Mouse (Mus musculus) liver, embryonic 15.5 days (tissue): ENCODE data around the gene Slc16a7. TPM values are rescaled to one million over a fixed set of nuclear protein-coding genes. Genes with fewer than 3 reads are reported as not detected.

ENCODE experiments used
- ATAC-seq: fragments of 200-750 bp; cut with Nextera tagmentation; 2 replicates; pipeline ENCODE4 v1.8.0; 2017; ENCODE audit warnings: moderate number of reproducible peaks, mild to moderate bottlenecking, moderate library complexity; ENCODE audit not compliant: insufficient read depth
- H3K27ac ChIP-seq: fragments of 300-500 bp; sonication (generic); replicated peaks from 2 replicates; pipeline ENCODE4 v1.5.1; 2015; ENCODE audit warnings: mild to moderate bottlenecking, inconsistent platforms
- H3K27me3 ChIP-seq: fragments of 300-500 bp; sonication (generic); 2 replicates; pipeline ENCODE4 v1.6.1; 2015; ENCODE audit warnings: mild to moderate bottlenecking, inconsistent platforms
- H3K36me3 ChIP-seq: fragments of 300-500 bp; sonication (generic); replicated peaks from 2 replicates; pipeline ENCODE4 v1.6.1; 2015; ENCODE audit warnings: moderate library complexity, mild to moderate bottlenecking, inconsistent platforms
- H3K4me1 ChIP-seq: fragments of 300-500 bp; sonication (generic); replicated peaks from 2 replicates; pipeline ENCODE4 v1.6.1; 2015; ENCODE audit warnings: inconsistent platforms
- H3K4me2 ChIP-seq: fragments of 300-500 bp; sonication (generic); 2 replicates; pipeline ENCODE4 v1.6.1; 2015; ENCODE audit warnings: moderate library complexity, mild to moderate bottlenecking, inconsistent platforms
- H3K4me3 ChIP-seq: fragments of 300-500 bp; sonication (generic); replicated peaks from 2 replicates; pipeline ENCODE4 v1.5.1; 2015; ENCODE audit warnings: mild to moderate bottlenecking, inconsistent platforms
- H3K9ac ChIP-seq: fragments of 300-500 bp; sonication (generic); 2 replicates; pipeline ENCODE4 v1.6.1; 2015; ENCODE audit warnings: moderate library complexity, mild to moderate bottlenecking, inconsistent platforms
- H3K9me3 ChIP-seq: fragments of 300-500 bp; sonication (generic); replicated peaks from 2 replicates; pipeline ENCODE4 v1.6.1; 2016; ENCODE audit warnings: inconsistent platforms
- WGBS: fragments of 180-500 bp; shearing (Covaris S2); methylation state at CpG from one replicate; pipeline ENCODE4 v1.1.7; 2015; ENCODE audit warnings: mixed read lengths; ENCODE audit not compliant: insufficient replicate concordance; 5-methylcytosine and 5-hydroxymethylcytosine counted together
- polyA plus RNA-seq: library from polyadenylated mRNA; unstranded; fragments of >200 nt; fragmentation: Nextera tagmentation; extraction: Ambion mirVana; gene quantifications from 2 replicates; pipeline ENCODE4 v1.2.1, GENCODE M21; 2015

Slc16a7 gene
- 11.3 and 11.6 TPM in 2 replicates for polyA plus RNA-seq

DNA sequence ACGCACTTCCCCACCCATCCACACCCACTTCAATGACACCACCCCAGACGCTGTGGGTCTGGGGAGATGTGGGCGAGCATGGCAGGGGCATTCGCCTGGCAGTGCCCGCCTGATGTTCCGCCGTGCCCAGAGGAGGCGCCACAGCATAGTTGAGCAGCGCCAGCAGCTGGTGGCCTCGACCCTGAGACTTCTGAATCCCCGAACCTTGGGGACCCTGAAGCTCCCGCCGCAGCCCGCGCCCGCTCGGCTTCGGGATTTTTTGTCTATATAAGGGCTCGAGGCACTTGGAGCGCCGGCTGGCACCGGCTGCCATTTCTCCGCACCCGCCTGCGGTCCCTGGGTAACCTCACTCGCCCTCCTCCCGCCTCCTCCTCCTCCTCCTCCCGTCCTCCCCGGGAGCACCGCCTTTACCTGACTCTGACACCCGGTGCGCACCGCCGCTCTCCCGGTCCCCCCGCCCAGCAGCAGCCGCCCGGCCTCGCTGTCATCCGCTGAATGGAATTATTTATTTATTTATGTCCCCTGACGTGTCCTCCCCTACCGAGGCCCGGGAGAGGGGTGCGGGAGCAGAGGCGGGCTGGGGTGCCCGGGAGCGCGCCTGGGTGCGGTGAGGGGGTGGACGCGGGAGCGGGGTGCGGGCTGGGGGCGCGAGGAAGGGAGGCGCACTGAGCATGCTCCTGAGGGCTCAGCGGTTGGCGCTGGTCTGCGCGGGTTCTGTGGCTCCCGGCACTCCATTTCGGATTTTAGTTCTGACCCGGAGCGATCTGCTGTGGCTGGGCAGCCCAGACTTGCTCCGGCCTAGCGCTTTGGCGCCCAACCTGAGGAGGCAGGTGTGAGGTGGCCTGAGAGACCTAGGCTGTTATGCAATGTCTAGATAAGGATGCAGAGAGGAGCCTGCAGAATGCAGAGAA lies at the start of gene Slc16a7:
Gene Slc16a7 (minus strand): TSS at position 590 of the 911 bp plus-strand sequence.
- Histone ChIP-seq H3K27me3 (peaks cover 7% of the 10 kb centered on the region; the same call in 1 of the 2 replicates), H3K4me2 (peak within 1 kb of the TSS; percentile 71), H3K36me3 (no peaks in the 10 kb centered on the region), H3K27ac (peak within 1 kb of the TSS; percentile 33), H3K9ac (peak within 1 kb of the TSS; percentile 39; the same call in 1 of the 2 replicates), H3K4me1 (peaks cover 7% of the 10 kb centered on the region; the same call in 1 of the 2 replicates), H3K9me3 (no peaks in the 10 kb centered on the region), H3K4me3 (peak within 1 kb of the TSS; percentile 57)
- WGBS = under 1% methylated on average over 64 of the region's 67 CpGs
- ATAC-seq = peak; percentile 68

- no peaks in the 10 kb centered on the region for H3K27me3 ChIP-seq
- no peak for ATAC-seq
- no peaks in the 10 kb centered on the region for H3K4me1 ChIP-seq
- H3K9me3 ChIP-seq = no peaks in the 10 kb centered on the region
- H3K4me2 ChIP-seq = no peak overlapping the region
- H3K27ac ChIP-seq = no peak overlapping the region
- no peak overlapping the region for H3K9ac ChIP-seq
- WGBS = 52% methylated on average over 6 of the region's 6 CpGs
- no peak overlapping the region for H3K4me3 ChIP-seq
- no peaks in the 10 kb centered on the region for H3K36me3 ChIP-seq
These were observed 29.5 kb upstream of the Slc16a7 start for GRCm38 (mm10) chr10:125418795-125419194.

DNA sequence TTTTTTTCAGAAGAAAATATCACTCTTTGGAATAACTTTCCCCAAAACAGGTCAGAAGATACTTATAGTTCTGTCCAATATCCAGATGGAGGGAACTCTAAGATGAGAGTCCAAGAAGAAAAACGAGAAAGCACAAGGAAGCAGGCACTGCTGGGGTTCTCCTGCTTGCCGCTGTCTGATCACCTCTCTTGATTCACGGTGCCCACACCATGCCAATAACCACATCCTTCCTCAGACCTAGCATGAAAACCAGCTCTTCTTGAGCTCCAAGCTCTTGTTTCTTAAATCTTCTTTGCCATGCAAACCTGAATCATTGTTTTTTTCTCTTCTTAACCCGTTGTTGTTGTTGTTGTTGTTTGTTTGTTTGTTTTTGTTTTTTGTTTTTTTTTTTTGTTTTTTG lies 10.5 kb upstream of the Slc16a7 start:
- Histone ChIP-seq H3K4me1 (no peaks in the 10 kb centered on the region), H3K4me2 (no peak overlapping the region), H3K36me3 (no peaks in the 10 kb centered on the region), H3K9ac (no peak overlapping the region), H3K4me3 (no peak overlapping the region), H3K27ac (no peak overlapping the region), H3K27me3 (no peaks in the 10 kb centered on the region), H3K9me3 (no peaks in the 10 kb centered on the region)
- no peak for ATAC-seq
- 25% methylated on average over 4 of the region's 4 CpGs for WGBS

DNA sequence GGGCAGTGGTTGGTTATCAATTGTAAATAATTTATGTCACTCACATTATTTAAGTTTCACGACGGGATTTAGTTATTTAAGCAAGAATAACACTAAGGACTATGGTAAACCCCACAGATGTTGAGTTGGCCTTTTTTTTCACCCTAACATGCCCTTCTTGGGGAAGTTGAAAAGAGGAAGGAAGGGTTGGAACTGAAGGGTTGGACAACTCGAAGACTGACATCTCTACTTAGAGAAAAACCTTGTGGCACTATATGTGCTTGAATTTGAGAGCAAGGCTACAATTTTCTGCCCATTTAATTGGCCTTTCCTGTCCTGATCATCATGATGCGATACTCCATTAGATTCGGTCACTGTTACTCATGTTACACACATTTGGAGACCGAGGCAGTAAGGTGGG lies 746 bp upstream of the Slc16a7 start:
- WGBS = 31% methylated on average over 6 of the region's 6 CpGs
- Histone ChIP-seq H3K4me2 (peak overlapping the region; percentile 71; the same call in 1 of the 2 replicates), H3K36me3 (no peaks in the 10 kb centered on the region), H3K4me3 (no peak overlapping the region), H3K27ac (0 out of 2 replicates have a peak overlapping the region, but pooled peaks have one; percentile 33), H3K9me3 (no peaks in the 10 kb centered on the region), H3K4me1 (peaks cover 7% of the 10 kb centered on the region; the same call in 1 of the 2 replicates), H3K27me3 (peaks cover 7% of the 10 kb centered on the region; the same call in 1 of the 2 replicates), H3K9ac (no peak overlapping the region)
- no peak for ATAC-seq

DNA sequence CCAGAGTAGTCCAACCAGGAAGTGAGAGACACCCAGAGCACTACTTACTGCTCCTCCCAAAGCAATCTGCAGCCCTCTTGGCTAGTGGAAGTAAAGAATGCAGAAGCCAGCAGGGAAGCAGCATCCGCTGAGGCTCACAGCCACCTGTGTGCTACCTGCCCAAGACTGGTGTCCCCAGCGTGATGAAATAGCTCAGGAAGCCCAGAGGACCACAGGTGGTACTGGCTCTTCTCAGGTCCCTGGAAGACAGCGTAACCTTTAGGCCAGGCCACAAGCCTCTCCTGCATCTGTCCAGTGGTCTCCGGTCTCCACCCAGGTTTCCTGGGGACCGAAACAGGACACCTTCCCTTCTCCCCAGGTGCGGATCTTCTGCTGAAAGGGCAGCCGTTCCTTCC lies 787 bp downstream of the Slc16a7 start:
- 22% methylated on average over 7 of the region's 7 CpGs for WGBS
- Histone ChIP-seq H3K4me2 (peak overlapping the region; percentile 71), H3K9me3 (no peaks in the 10 kb centered on the region), H3K9ac (no peak overlapping the region), H3K27ac (peak overlapping the region; percentile 33; the same call in 1 of the 2 replicates), H3K4me3 (peak overlapping the region; percentile 57), H3K4me1 (peaks cover 7% of the 10 kb centered on the region; the same call in 1 of the 2 replicates), H3K36me3 (no peaks in the 10 kb centered on the region), H3K27me3 (peaks cover 7% of the 10 kb centered on the region; the same call in 1 of the 2 replicates)
- no peak; the same call in 1 of the 2 replicates for ATAC-seq

DNA sequence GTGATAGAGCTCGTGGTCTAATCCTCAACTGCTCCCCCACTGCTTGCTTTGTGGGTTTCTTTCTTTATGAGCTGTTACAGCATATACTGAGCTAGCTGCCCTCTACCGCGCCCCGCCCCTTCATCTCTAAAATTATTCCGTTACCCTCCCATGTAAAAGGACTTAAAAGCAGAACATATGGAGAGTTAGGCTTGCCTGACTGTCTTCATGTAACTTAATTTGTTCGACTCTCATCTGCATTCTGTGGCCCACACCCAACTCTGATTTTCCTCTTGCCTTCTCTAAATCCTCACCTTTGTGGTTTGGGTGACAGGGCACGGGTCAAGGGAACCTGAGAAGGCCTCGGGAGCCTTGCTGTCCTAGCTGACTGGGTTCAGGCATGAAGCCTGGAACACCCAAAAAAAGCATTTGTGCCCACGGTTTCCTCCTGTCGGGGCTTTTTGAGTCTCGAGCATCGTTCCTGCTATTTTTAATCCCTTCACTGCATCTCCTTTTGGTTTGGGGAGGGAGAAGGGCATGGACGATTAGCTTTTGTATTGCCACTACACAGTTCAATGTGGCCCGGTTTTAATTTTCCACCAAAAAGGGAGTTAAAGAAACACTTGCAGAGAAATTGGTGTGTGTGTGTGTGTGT lies 1.4 kb downstream of the Slc16a7 start:
- H3K36me3 ChIP-seq = no peaks in the 10 kb centered on the region
- no peak overlapping the region; the same call in 1 of the 2 replicates for H3K4me2 ChIP-seq
- no peak for ATAC-seq
- H3K9ac ChIP-seq = no peak overlapping the region
- no peak overlapping the region for H3K4me3 ChIP-seq
- no peak overlapping the region for H3K27ac ChIP-seq
- peaks cover 7% of the 10 kb centered on the region; the same call in 1 of the 2 replicates for H3K4me1 ChIP-seq
- no peaks in the 10 kb centered on the region for H3K9me3 ChIP-seq
- 29% methylated on average over 14 of the region's 14 CpGs for WGBS
- H3K27me3 ChIP-seq = peaks cover 7% of the 10 kb centered on the region; the same call in 1 of the 2 replicates

- H3K36me3 ChIP-seq = no peaks in the 10 kb centered on the region
- H3K27ac ChIP-seq = no peak overlapping the region
- H3K9me3 ChIP-seq = no peaks in the 10 kb centered on the region
- no peak overlapping the region for H3K9ac ChIP-seq
- no peak overlapping the region for H3K4me2 ChIP-seq
- WGBS = 69% methylated on average over 5 of the region's 5 CpGs
- ATAC-seq = no peak
- no peaks in the 10 kb centered on the region for H3K27me3 ChIP-seq
- H3K4me1 ChIP-seq = no peaks in the 10 kb centered on the region
- H3K4me3 ChIP-seq = no peak overlapping the region
These were observed 13.7 kb downstream of the Slc16a7 start for GRCm38 (mm10) chr10:125375526-125375925.

DNA sequence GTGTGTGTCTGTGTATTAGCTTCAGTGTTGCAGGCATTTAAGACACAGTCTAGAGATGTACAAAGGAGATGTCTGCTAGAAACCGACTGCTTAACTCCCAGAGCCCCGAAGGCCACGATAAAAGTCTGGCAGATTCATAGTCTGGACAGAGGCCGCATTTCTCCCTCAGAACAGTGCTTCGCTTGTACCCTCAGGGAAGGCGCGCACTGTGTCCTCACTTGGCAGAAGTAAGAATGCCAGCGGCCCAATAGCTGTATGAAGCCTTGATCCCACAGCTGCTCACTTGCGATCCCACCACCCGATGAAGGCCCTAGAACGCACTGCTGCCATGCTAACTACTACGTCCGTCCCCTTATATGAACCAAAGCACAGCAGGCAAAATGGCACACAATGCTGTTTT lies 16.6 kb downstream of the Slc16a7 start:
- 76% methylated on average over 13 of the region's 13 CpGs for WGBS
- H3K9ac ChIP-seq = no peak overlapping the region
- no peak overlapping the region for H3K4me2 ChIP-seq
- no peaks in the 10 kb centered on the region for H3K4me1 ChIP-seq
- no peaks in the 10 kb centered on the region for H3K9me3 ChIP-seq
- H3K36me3 ChIP-seq = no peaks in the 10 kb centered on the region
- H3K4me3 ChIP-seq = no peak overlapping the region
- H3K27ac ChIP-seq = no peak overlapping the region
- no peaks in the 10 kb centered on the region for H3K27me3 ChIP-seq
- no peak for ATAC-seq

DNA sequence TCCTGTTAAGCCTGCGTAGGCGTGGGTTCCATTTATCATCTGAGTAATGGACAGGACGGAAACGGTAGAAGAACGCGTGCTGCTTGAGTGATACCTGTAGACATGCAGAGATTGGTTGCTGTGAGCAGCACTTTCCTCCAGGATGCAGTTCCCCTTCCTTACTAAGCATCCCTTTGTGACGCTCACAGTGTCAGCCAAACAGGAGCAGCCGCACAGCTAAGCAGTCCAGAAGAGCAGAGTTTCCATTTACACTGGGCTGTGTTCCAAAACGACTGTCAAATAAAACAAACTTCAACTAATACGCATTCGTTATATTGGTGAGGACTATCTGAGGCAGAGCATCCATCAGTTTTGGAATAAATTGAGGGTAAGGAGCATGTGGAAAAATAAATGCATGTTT lies 17.8 kb downstream of the Slc16a7 start:
- Histone ChIP-seq H3K36me3 (no peaks in the 10 kb centered on the region), H3K9ac (no peak overlapping the region), H3K9me3 (no peaks in the 10 kb centered on the region), H3K27me3 (no peaks in the 10 kb centered on the region), H3K4me1 (no peaks in the 10 kb centered on the region), H3K4me3 (no peak overlapping the region), H3K4me2 (no peak overlapping the region), H3K27ac (no peak overlapping the region)
- WGBS = 79% methylated on average over 11 of the region's 11 CpGs
- ATAC-seq = no peak

GRCm38 (mm10) chr10:125370037-125370610 lies 19.1 kb downstream of the Slc16a7 start:
- Histone ChIP-seq H3K27ac (no peak overlapping the region), H3K9ac (no peak overlapping the region), H3K4me2 (no peak overlapping the region), H3K36me3 (no peaks in the 10 kb centered on the region), H3K4me3 (no peak overlapping the region), H3K9me3 (no peaks in the 10 kb centered on the region), H3K4me1 (no peaks in the 10 kb centered on the region), H3K27me3 (no peaks in the 10 kb centered on the region)
- 0 out of 2 replicates have a peak, but pooled peaks have one; percentile 28 for ATAC-seq
- 24% methylated on average over 8 of the region's 8 CpGs for WGBS

GRCm38 (mm10) chr10:125358479-125358878 lies 30.8 kb downstream of the Slc16a7 start:
- 73% methylated on average over 7 of the region's 7 CpGs for WGBS
- Histone ChIP-seq H3K9ac (no peak overlapping the region), H3K9me3 (no peaks in the 10 kb centered on the region), H3K4me3 (no peak overlapping the region), H3K36me3 (no peaks in the 10 kb centered on the region), H3K4me2 (no peak overlapping the region), H3K27me3 (no peaks in the 10 kb centered on the region), H3K4me1 (no peaks in the 10 kb centered on the region), H3K27ac (no peak overlapping the region)
- no peak for ATAC-seq
